9 mouse cellular contexts compared by ENCODE assay signal in genomic region chr7:28726600-28726999, GRCm38 (mm10). TPM values are rescaled to one million over a fixed set of nuclear protein-coding genes. Genes with fewer than 3 reads are reported as not detected.
A peak's percentile ranks its signal among the peaks of the same experiment; 100 is the strongest.
DNase-seq lines count a peak whose midpoint lies in the region; ATAC-seq and TF ChIP-seq lines count a peak whose summit lies in the region.
"Had no signal": no experiment of that assay in that cellular context is flagged by ENCODE, and none has a peak within 500 bp of the region (broad histone marks: within the 10 kb centered on the region; RNA-seq: fewer than 3 reads in every experiment).

No protein-coding gene starts in this region.

- peak overlapping the region; percentile 19; the same call in 1 of the 2 replicates for H3K9ac ChIP-seq in hindbrain, embryonic 15.5 days
- H3K9ac ChIP-seq: limb, embryonic 15.5 days had no signal

- DNase-seq in MEL-GATA-1-ER (ENCODE audit: extremely low read depth, low read depth), result peak; percentile 45
- peak; percentile 83 to 86 for DNase-seq in cerebellum, adult 2 months
- DNase-seq in forelimb bud, embryonic 11.5 days (ENCODE audit: low read depth, low spot score), result peak; percentile 84
- DNase-seq in layer of hippocampus, postnatal 36 days, result peak; percentile 82
- DNase-seq in right cerebral cortex, postnatal 10 days (ENCODE audit: low spot score in 2 of 2), result peak; percentile 84 to 89
- DNase-seq in urinary bladder, postnatal 10 days (ENCODE audit: low spot score), result peak; percentile 45

- TF ChIP-seq CTCF in cerebellum, adult 2 months (IDR thresholded peaks at IDR 0.05; ENCODE audit: borderline replicate concordance, insufficient read depth, low read depth, low read length), result peak; percentile 85

- ATAC-seq in hindbrain, embryonic 15.5 days (ENCODE audit: low FRiP score, low read depth), result no peak; the same call in 1 of the 2 replicates
- ATAC-seq in megakaryocyte progenitor cell, adult 5-6 weeks (replicated peaks; ENCODE audit: poor library complexity), result peak; percentile 96

- H3K36me3 ChIP-seq in hindbrain, embryonic 15.5 days, result no peaks in the 10 kb centered on the region

- H3K4me2 ChIP-seq in hindbrain, embryonic 15.5 days, result peak overlapping the region; percentile 41
- H3K4me2 ChIP-seq: limb, embryonic 15.5 days had no signal

- TF ChIP-seq POLR2A in cerebellum, adult 2 months (IDR thresholded peaks at IDR 0.05; ENCODE audit: borderline replicate concordance, insufficient read depth, low read length), result no peak

- no peaks in the 10 kb centered on the region for H3K27me3 ChIP-seq in cerebellum, adult 2 months (ENCODE audit: control insufficient read depth, insufficient read depth, low read length)
- no peaks in the 10 kb centered on the region; the same call in 1 of the 2 replicates for H3K27me3 ChIP-seq in hindbrain, embryonic 15.5 days
- H3K27me3 ChIP-seq: limb, embryonic 15.5 days had no signal

- no peak overlapping the region; the same call in 1 of the 2 replicates for H3K27ac ChIP-seq in cerebellum, adult 2 months (ENCODE audit: insufficient read depth, low read length)
- no peak overlapping the region for H3K27ac ChIP-seq in hindbrain, embryonic 15.5 days (replicated peaks)
- H3K27ac ChIP-seq: limb, embryonic 15.5 days had no signal

- no peak overlapping the region for H3K4me3 ChIP-seq in cerebellum, adult 2 months (replicated peaks; ENCODE audit: insufficient read depth, low read depth, low read length)
- H3K4me3 ChIP-seq in hindbrain, embryonic 15.5 days, result no peak overlapping the region
- H3K4me3 ChIP-seq: limb, embryonic 15.5 days had no signal

- no peaks in the 10 kb centered on the region for H3K9me3 ChIP-seq in hindbrain, embryonic 15.5 days
- H3K9me3 ChIP-seq: limb, embryonic 15.5 days had no signal

- peaks cover 3% of the 10 kb centered on the region; the same call in 1 of the 2 replicates for H3K4me1 ChIP-seq in cerebellum, adult 2 months (ENCODE audit: control insufficient read depth, insufficient read depth, low read length)
- H3K4me1 ChIP-seq in hindbrain, embryonic 15.5 days (replicated peaks), result peaks cover 5% of the 10 kb centered on the region; the same call in 1 of the 2 replicates
- H3K4me1 ChIP-seq: limb, embryonic 15.5 days had no signal

- 3% methylated on average over 14 of the region's 14 CpGs for WGBS in cerebellum, adult 2 months
- WGBS in hindbrain, embryonic 15.5 days, result 8% methylated on average over 14 of the region's 14 CpGs

RNA-seq across cellular contexts. Expression of gene Fbxo17, which starts 10.0 kb away (rescaled TPM):
- 6.7 TPM in 2 replicates for polyA plus RNA-seq in cerebellum, adult 2 months (2012; rRNA removed)
- polyA plus RNA-seq in hindbrain, embryonic 15.5 days (2015; fragmentation: Nextera tagmentation; extraction: Ambion mirVana), result 4.1 and 5.2 TPM in 2 replicates
- total RNA-seq in layer of hippocampus, postnatal 36 days (2021), result 1 to 10 TPM in 1 of 2 experiments, under 1 TPM in 1; 0.92 to 1.3 TPM
- 1.6 and 2.2 TPM in 2 replicates for total RNA-seq in megakaryocyte progenitor cell, adult 5-6 weeks (2015)
- 1.7 and 4.1 TPM in 2 replicates for total RNA-seq in megakaryocyte progenitor cell, adult 5-6 weeks (2017)

RNA-seq across cellular contexts. Expression of gene Mrps12, which starts 15.0 kb away (rescaled TPM):
- 101 and 113 TPM in 2 replicates for polyA plus RNA-seq in cerebellum, adult 2 months (2012; rRNA removed)
- 113 TPM in 2 replicates for polyA plus RNA-seq in hindbrain, embryonic 15.5 days (2015; fragmentation: Nextera tagmentation; extraction: Ambion mirVana)
- total RNA-seq in layer of hippocampus, postnatal 36 days (2021), result 10 to 100 TPM; 55.7 to 56.6 TPM
- 104 and 122 TPM in 2 replicates for total RNA-seq in megakaryocyte progenitor cell, adult 5-6 weeks (2015)
- total RNA-seq in megakaryocyte progenitor cell, adult 5-6 weeks (2017), result 44.1 and 59.1 TPM in 2 replicates

RNA-seq across cellular contexts. Expression of gene Sars2, which starts 15.2 kb away (rescaled TPM):
- polyA plus RNA-seq in cerebellum, adult 2 months (2012; rRNA removed), result 21.5 and 23.8 TPM in 2 replicates
- polyA plus RNA-seq in hindbrain, embryonic 15.5 days (2015; fragmentation: Nextera tagmentation; extraction: Ambion mirVana), result 19.5 TPM in 2 replicates
- 10 to 100 TPM in 1 of 2 experiments, 1 to 10 TPM in 1; 9.9 to 11.6 TPM for total RNA-seq in layer of hippocampus, postnatal 36 days (2021)
- 8.1 and 8.8 TPM in 2 replicates for total RNA-seq in megakaryocyte progenitor cell, adult 5-6 weeks (2015)
- 13.5 and 15.7 TPM in 2 replicates for total RNA-seq in megakaryocyte progenitor cell, adult 5-6 weeks (2017)

RNA-seq across cellular contexts. Expression of gene Ccer2, which starts 29.4 kb away (rescaled TPM):
- 1.6 and 3.1 TPM in 2 replicates for polyA plus RNA-seq in cerebellum, adult 2 months (2012; rRNA removed)
- polyA plus RNA-seq in hindbrain, embryonic 15.5 days (2015; fragmentation: Nextera tagmentation; extraction: Ambion mirVana), result 0.54 and 0.71 TPM in 2 replicates
- total RNA-seq in layer of hippocampus, postnatal 36 days (2021), result under 1 TPM; 0.38 to 0.45 TPM
- total RNA-seq in megakaryocyte progenitor cell, adult 5-6 weeks (2015), result not detected in 2 replicates
- total RNA-seq in megakaryocyte progenitor cell, adult 5-6 weeks (2017), result not detected in 2 replicates

RNA-seq across cellular contexts. Expression of gene Fbxo27, which starts 34.0 kb away (rescaled TPM):
- 66.4 and 68.8 TPM in 2 replicates for polyA plus RNA-seq in cerebellum, adult 2 months (2012; rRNA removed)
- polyA plus RNA-seq in hindbrain, embryonic 15.5 days (2015; fragmentation: Nextera tagmentation; extraction: Ambion mirVana), result 10.1 and 13.4 TPM in 2 replicates
- 10 to 100 TPM; 16.8 to 20.1 TPM for total RNA-seq in layer of hippocampus, postnatal 36 days (2021)
- 1.1 and 1.4 TPM in 2 replicates for total RNA-seq in megakaryocyte progenitor cell, adult 5-6 weeks (2015)
- total RNA-seq in megakaryocyte progenitor cell, adult 5-6 weeks (2017), result 0.24 and 0.75 TPM in 2 replicates
